Mouse (Mus musculus) ZHBTc4 (cell line): Measurements from ENCODE around the gene Gm5916.

Experiments
- DNase-seq: peaks from one replicate; pipeline ENCODE4 v3.0.0-alpha.2; 2011; ENCODE audit warnings: low read depth, low spot score

Gm5916 gene

GRCm38 (mm10) chr9:36128679-36129078, at the start of gene Gm5916:
Gene Gm5916 (minus strand): TSS chr9:36128779.
- no peak for DNase-seq
